Mouse (Mus musculus): Measurements from ENCODE around the gene Stk16. TPM values are rescaled to one million over a fixed set of nuclear protein-coding genes. Genes with fewer than 3 reads are reported as not detected.

Stk16 gene
- polyA plus RNA-seq, 1 experiment = 193 TPM

DNA sequence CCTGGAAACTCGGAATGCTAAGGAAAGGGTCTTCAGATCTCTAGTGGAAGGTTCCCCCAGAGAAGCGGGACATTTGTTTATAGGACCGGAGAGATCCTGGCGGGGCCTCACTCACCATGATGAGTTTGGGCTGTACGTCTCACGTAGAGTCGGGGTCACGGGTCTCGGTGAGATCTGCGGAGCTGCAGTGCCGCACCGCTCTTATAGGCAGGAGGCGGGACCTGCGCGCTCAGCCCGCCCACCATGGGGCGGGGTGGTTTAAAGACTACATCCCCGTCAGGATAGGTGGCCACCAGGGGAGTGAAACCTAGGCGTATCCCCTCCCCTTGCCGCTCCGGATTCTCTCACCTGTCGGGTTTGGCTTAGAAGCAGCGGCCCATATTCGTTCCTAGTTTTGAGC lies 8.4 kb downstream of the Stk16 start:
- H3K36me3 ChIP-seq (ENCODE audit: control insufficient read depth, insufficient read depth, low read length) = peaks cover 24% of the 10 kb centered on the region
- H3K27ac ChIP-seq (ENCODE audit: insufficient read depth, low read depth, low read length) = peak overlapping the region; percentile 69
- H3K27me3 ChIP-seq (ENCODE audit: control insufficient read depth, insufficient read depth, low read length) = no peaks in the 10 kb centered on the region
- WGBS = under 1% methylated on average over 24 of the region's 24 CpGs
- H3K4me3 ChIP-seq (ENCODE audit: low read depth, low read length) = peak overlapping the region; percentile 85
- peaks cover 20% of the 10 kb centered on the region for H3K4me1 ChIP-seq (ENCODE audit: control insufficient read depth, insufficient read depth, insufficient read length, low read length)
- TF ChIP-seq POLR2A (IDR thresholded peaks at IDR 0.05; ENCODE audit: low read depth, low read length) (peak; percentile 100), CTCF (IDR thresholded peaks at IDR 0.05; ENCODE audit: extremely low read depth, insufficient read length, insufficient replicate concordance, low read depth, low read length) (peak; percentile 42; the same call in 1 of the 2 replicates)

DNA sequence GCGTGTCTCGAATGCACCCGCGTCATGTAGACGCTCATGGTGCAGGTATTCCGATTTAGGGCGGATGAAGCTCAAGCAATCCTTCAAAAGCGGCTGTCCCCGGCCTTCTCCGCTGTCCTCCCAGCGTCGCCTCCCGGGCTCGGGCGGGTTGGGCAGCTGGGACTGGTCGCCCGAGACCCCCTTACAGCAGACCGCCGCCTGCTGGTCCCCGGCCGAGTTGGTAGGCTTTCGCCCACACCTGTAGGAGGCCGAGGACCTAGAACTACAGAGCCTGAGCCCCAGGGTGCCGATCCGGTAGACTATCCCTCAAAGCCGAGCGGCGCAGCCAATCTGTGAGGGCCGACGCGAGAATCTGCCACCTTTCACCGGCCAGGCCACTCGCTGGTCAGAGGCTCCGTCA lies 8.9 kb downstream of the Stk16 start, which contains the start of gene Tuba4a:
Gene Tuba4a, minus strand, starts transcription at position 335 of the 400 bp plus-strand sequence.
- Histone ChIP-seq H3K27me3 (ENCODE audit: control insufficient read depth, insufficient read depth, low read length) (no peaks in the 10 kb centered on the region), H3K27ac (ENCODE audit: insufficient read depth, low read depth, low read length) (peak within 1 kb of the TSS; percentile 69), H3K4me1 (ENCODE audit: control insufficient read depth, insufficient read depth, insufficient read length, low read length) (peaks cover 20% of the 10 kb centered on the region), H3K4me3 (ENCODE audit: low read depth, low read length) (peak within 1 kb of the TSS; percentile 85), H3K36me3 (ENCODE audit: control insufficient read depth, insufficient read depth, low read length) (peaks cover 21% of the 10 kb centered on the region)
- 3% methylated on average over 34 of the region's 34 CpGs for WGBS
- TF ChIP-seq POLR2A (IDR thresholded peaks at IDR 0.05; ENCODE audit: low read depth, low read length) (no peak), CTCF (IDR thresholded peaks at IDR 0.05; ENCODE audit: extremely low read depth, insufficient read length, insufficient replicate concordance, low read depth, low read length) (no peak)

DNA sequence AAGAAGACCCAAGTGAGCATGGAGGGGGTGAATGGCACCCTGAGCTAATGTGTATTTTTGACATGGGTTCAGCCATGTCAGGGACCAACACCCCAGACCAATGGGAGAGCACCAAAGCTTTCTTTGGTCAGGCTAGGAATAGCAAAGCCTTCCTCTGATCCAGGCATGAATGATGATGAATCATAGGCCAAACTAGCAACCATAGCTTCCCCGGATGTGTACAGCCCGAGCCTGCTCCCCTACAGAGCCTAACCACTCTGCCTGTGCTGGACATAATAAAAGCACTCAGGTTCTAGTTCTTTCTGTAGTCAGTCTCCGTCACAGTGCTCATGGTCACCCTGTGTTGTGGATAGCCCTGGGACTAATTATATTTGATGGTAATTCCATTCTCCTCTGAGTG lies 10.9 kb downstream of the Stk16 start:
- H3K4me1 ChIP-seq (ENCODE audit: control insufficient read depth, insufficient read depth, insufficient read length, low read length) = peaks cover 7% of the 10 kb centered on the region
- H3K4me3 ChIP-seq (ENCODE audit: low read depth, low read length) = no peak overlapping the region
- H3K27ac ChIP-seq (ENCODE audit: insufficient read depth, low read depth, low read length) = no peak overlapping the region
- WGBS = 88% methylated on average over 3 of the region's 3 CpGs
- H3K27me3 ChIP-seq (ENCODE audit: control insufficient read depth, insufficient read depth, low read length) = no peaks in the 10 kb centered on the region
- no peak for TF ChIP-seq CTCF (IDR thresholded peaks at IDR 0.05; ENCODE audit: extremely low read depth, insufficient read length, insufficient replicate concordance, low read depth, low read length)
- TF ChIP-seq POLR2A (IDR thresholded peaks at IDR 0.05; ENCODE audit: low read depth, low read length) = no peak
- peaks cover 3% of the 10 kb centered on the region for H3K36me3 ChIP-seq (ENCODE audit: control insufficient read depth, insufficient read depth, low read length)

DNA sequence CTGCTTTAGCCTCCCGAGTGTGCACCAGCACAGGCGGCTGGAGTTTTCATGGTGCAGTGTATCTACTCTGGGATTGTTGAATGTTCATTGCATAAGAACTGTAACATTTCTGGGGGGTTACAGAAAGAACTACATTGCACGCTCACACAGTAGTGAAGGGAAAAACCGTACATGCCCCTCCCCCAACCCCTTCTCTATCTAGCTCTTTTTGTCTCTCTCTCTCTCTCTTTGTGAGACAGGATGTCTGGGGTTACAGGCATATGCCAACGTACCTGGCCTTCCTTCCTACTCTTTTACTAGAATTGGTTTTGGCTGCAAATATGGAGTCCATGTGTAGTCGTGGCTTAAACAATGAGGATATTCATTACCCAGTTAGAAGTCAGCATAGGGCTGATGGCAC lies 12.3 kb downstream of the Stk16 start:
- H3K27me3 ChIP-seq (ENCODE audit: control insufficient read depth, insufficient read depth, low read length) = no peaks in the 10 kb centered on the region
- H3K36me3 ChIP-seq (ENCODE audit: control insufficient read depth, insufficient read depth, low read length) = no peaks in the 10 kb centered on the region
- 81% methylated on average over 6 of the region's 6 CpGs for WGBS
- no peak for TF ChIP-seq POLR2A (IDR thresholded peaks at IDR 0.05; ENCODE audit: low read depth, low read length)
- no peak for TF ChIP-seq CTCF (IDR thresholded peaks at IDR 0.05; ENCODE audit: extremely low read depth, insufficient read length, insufficient replicate concordance, low read depth, low read length)
- H3K27ac ChIP-seq (ENCODE audit: insufficient read depth, low read depth, low read length) = no peak overlapping the region
- H3K4me3 ChIP-seq (ENCODE audit: low read depth, low read length) = no peak overlapping the region
- peaks cover 5% of the 10 kb centered on the region for H3K4me1 ChIP-seq (ENCODE audit: control insufficient read depth, insufficient read depth, insufficient read length, low read length)

DNA sequence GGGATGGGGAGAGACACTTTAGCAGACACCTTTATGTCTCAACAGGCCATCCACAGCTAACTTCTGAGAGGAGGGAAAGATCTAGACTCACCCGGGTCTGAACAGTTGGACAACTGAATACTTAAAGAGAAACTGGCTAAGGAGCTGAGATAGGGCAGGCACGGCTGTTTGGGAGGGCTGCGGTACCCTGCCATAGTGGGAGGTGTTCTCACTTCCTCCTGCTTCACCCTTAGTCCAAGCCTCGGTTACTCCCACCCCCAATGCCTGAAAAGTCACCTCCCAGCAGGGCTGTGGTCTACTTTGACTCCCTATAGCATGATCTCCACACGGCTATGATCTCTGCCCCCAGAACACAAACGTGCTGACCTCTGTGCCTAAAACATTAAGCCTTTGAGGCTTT lies 12.9 kb downstream of the Stk16 start:
- 56% methylated on average over 6 of the region's 6 CpGs for WGBS
- no peak for TF ChIP-seq POLR2A (IDR thresholded peaks at IDR 0.05; ENCODE audit: low read depth, low read length)
- no peak for TF ChIP-seq CTCF (IDR thresholded peaks at IDR 0.05; ENCODE audit: extremely low read depth, insufficient read length, insufficient replicate concordance, low read depth, low read length)
- H3K27ac ChIP-seq (ENCODE audit: insufficient read depth, low read depth, low read length) = no peak overlapping the region
- H3K4me1 ChIP-seq (ENCODE audit: control insufficient read depth, insufficient read depth, insufficient read length, low read length) = peaks cover 5% of the 10 kb centered on the region
- H3K4me3 ChIP-seq (ENCODE audit: low read depth, low read length) = no peak overlapping the region
- no peaks in the 10 kb centered on the region for H3K27me3 ChIP-seq (ENCODE audit: control insufficient read depth, insufficient read depth, low read length)
- H3K36me3 ChIP-seq (ENCODE audit: control insufficient read depth, insufficient read depth, low read length) = no peaks in the 10 kb centered on the region

- TF ChIP-seq CTCF (IDR thresholded peaks at IDR 0.05; ENCODE audit: extremely low read depth, insufficient read length, insufficient replicate concordance, low read depth, low read length) (no peak), POLR2A (IDR thresholded peaks at IDR 0.05; ENCODE audit: low read depth, low read length) (no peak)
- Histone ChIP-seq H3K27me3 (ENCODE audit: control insufficient read depth, insufficient read depth, low read length) (no peaks in the 10 kb centered on the region), H3K4me3 (ENCODE audit: low read depth, low read length) (no peak overlapping the region), H3K36me3 (ENCODE audit: control insufficient read depth, insufficient read depth, low read length) (no peaks in the 10 kb centered on the region), H3K27ac (ENCODE audit: insufficient read depth, low read depth, low read length) (no peak overlapping the region), H3K4me1 (ENCODE audit: control insufficient read depth, insufficient read depth, insufficient read length, low read length) (no peaks in the 10 kb centered on the region)
- WGBS = 49% methylated on average over 3 of the region's 3 CpGs
Observed at GRCm38 (mm10) chr1:75225473-75225872, 14.8 kb downstream of the Stk16 start.

GRCm38 (mm10) chr1:75226138-75226537 lies 15.5 kb downstream of the Stk16 start:
- Histone ChIP-seq H3K4me3 (ENCODE audit: low read depth, low read length) (no peak overlapping the region), H3K36me3 (ENCODE audit: control insufficient read depth, insufficient read depth, low read length) (no peaks in the 10 kb centered on the region), H3K27me3 (ENCODE audit: control insufficient read depth, insufficient read depth, low read length) (no peaks in the 10 kb centered on the region), H3K27ac (ENCODE audit: insufficient read depth, low read depth, low read length) (no peak overlapping the region), H3K4me1 (ENCODE audit: control insufficient read depth, insufficient read depth, insufficient read length, low read length) (no peaks in the 10 kb centered on the region)
- TF ChIP-seq CTCF (IDR thresholded peaks at IDR 0.05; ENCODE audit: extremely low read depth, insufficient read length, insufficient replicate concordance, low read depth, low read length) = no peak
- TF ChIP-seq POLR2A (IDR thresholded peaks at IDR 0.05; ENCODE audit: low read depth, low read length) = no peak
- 55% methylated on average over 2 of the region's 2 CpGs for WGBS
